Mouse (Mus musculus) Patski (cell line): ENCODE data around the gene Csad. TPM values are rescaled to one million over a fixed set of nuclear protein-coding genes. Genes with fewer than 3 reads are reported as not detected.

Experiments
- ATAC-seq: fragments of 100-300 bp; one replicate; pipeline ENCODE4 v1.8.0; 2021
- CTCF ChIA-PET: fragments of 350-600 bp; sonication (Branson Sonifier 250); formaldehyde crosslinking; loops from one replicate; lab custom pipeline; 2022; ENCODE audit warnings: inconsistent platforms; lab: Charles Lee
- POLR2A ChIA-PET: fragments of 350-600 bp; sonication (Branson Sonifier 250); formaldehyde crosslinking; loops from one replicate; lab custom pipeline; 2022; ENCODE audit warnings: antibody characterized with exemption, inconsistent platforms; lab: Charles Lee
- DNase-seq: peaks from one replicate; pipeline ENCODE4 v3.0.0-alpha.2; 2011; ENCODE audit warnings: low read depth, low spot score
- H3K27me3 ChIP-seq: fragments of 371-371 bp; one replicate; pipeline ENCODE4 v1.5.1; 2021
- CTCF ChIP-seq: fragments of 100-300 bp; IDR thresholded peaks from one replicate; pipeline ENCODE4 v1.5.1; 2021
- in situ Hi-C: fragments of 300-500 bp; cut with MboI; formaldehyde crosslinking; loops from 3 replicates; pipeline ENCODE4 v1.11.1; 2018; ENCODE audit warnings: low pct_unique_long_range_greater_than_20kb, mixed read lengths
- polyA plus RNA-seq: library from polyadenylated mRNA; unstranded; gene quantifications from one replicate; pipeline ENCODE4 v1.2.3, GENCODE M21; 2021

Csad gene
- polyA plus RNA-seq, 1 experiment from 2014 or later, result 79.6 TPM

DNA sequence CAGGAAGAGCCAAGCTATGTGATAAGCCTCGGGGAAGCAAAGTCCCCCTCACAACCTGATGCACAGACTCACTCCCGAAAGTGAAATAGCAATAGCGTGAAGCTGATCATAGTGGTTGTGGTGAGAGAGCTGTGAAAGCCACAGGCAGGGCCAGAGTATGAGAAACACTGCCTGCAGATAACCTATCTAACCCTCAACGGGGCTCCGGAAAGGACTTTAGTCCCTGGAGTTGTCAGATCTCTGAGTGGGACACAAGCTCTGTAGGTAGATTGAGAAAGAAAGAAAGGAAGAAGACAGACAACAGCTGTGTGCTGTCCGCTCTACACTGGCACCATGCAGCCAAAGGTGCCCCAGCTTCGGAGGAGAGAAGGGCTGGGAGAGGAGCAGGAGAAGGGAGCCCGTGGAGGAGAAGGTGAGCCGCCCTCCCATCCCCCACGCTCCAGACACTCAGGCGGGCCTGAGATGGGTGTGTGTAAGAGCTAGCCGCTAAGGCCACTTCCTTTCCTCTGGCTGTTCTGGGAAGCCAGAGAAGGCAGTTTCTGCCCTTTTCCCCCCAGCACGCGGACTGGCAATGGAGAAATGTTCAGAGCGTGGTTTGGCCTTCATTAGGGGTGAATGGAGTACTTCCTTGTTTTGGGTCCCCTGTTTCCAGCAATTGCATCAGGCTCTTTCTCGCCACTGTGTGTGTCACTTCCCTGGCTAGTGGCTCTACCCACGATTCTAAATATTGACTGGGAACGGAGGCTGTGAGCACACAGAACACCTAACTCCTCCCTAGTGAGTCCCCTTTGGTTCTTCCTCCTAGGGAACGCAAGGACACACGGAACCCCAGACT is 54.0 kb downstream of the Csad start, which contains the start of gene Soat2:
Gene Soat2 (plus strand): TSS at position 226 of the 835 bp plus-strand sequence.
- ATAC-seq (no peak), DNase-seq (no peak)
- in situ Hi-C loops, result no loop called here
- no peaks in the 10 kb centered on the region for H3K27me3 ChIP-seq
- no peak for TF ChIP-seq CTCF
- ChIA-PET POLR2A (no interaction called here), CTCF (interaction anchor here (0.8 to 3.4 kb wide), 4 partner anchors 15 to 43 kb away, joined by 3 to 15 read pairs (median 4); no protein-coding TSS in a partner anchor)

DNA sequence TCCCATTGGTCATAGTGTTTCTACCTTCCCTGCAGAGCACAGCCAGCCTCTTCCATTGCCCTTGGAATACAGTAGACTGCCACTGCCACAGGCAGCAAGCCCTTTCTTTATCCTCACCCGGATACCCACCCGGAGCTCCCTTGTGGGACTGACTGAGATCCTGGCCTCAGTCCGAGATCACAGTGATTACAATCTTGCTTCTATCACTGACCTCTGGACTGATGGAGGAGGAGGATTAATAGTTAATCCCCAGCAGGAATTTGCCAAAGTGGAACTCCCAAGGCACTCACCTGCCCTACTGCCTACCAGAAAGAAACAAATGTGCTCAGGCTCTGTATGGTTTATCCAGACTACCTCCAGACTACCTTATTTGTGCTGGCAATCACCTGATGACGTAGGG is 55.0 kb downstream of the Csad start:
- H3K27me3 ChIP-seq, result no peaks in the 10 kb centered on the region
- ChIA-PET CTCF (interaction anchor here (0.7 to 3.4 kb wide), 4 partner anchors 16 to 75 kb away, joined by 3 to 15 read pairs (median 4); no protein-coding TSS in a partner anchor), POLR2A (no interaction called here)
- no peak for ATAC-seq
- no peak for TF ChIP-seq CTCF
- in situ Hi-C loops, result no loop called here
- no peak for DNase-seq

DNA sequence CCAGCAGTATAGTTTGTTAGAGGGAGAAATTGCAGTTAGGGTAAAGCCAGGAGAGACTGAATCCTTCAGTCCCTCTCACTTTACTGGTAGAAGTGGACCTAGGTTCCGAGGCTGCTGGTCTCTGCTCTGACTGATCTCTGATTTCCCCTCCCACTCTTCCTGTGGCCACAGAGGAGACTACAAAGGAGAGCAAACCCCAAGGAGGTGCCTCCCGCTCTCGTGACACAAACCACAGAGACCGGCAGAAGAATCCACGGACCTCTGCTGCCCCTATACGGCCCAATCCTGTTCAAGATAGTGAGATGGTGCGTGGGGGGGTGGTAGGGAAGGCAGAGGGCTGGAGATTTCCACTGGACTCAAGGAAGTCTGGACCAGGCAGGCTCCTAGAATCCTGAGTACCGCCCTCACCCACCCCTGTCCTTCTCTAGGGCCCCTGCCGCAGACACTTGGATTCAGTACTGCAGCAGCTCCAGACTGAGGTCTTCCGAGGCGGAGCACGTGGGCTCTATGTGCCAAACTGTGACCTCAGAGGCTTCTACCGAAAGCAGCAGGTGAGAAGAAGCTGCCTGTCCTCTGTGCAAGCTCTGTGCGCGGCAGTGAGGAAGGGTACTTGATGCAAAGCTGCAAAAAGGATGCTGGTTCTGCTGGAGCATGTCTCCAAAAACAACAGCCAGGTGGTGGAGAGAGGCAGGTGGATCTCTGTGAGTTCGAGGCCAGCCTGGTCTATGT is 56.7 kb downstream of the Csad start:
- in situ Hi-C loops, result no loop called here
- ATAC-seq (no peak), DNase-seq (no peak)
- CTCF ChIA-PET, result interaction anchor here (0.7 to 3.4 kb wide), 10 partner anchors 7 to 45 kb away, joined by 3 to 15 read pairs (median 6); no protein-coding TSS in a partner anchor
- TF ChIP-seq CTCF, result no peak
- POLR2A ChIA-PET, result interaction anchor here (1.5 kb wide), 1 partner anchor 22 kb away, joined by 3 read pairs; no protein-coding TSS in a partner anchor
- H3K27me3 ChIP-seq, result no peaks in the 10 kb centered on the region

DNA sequence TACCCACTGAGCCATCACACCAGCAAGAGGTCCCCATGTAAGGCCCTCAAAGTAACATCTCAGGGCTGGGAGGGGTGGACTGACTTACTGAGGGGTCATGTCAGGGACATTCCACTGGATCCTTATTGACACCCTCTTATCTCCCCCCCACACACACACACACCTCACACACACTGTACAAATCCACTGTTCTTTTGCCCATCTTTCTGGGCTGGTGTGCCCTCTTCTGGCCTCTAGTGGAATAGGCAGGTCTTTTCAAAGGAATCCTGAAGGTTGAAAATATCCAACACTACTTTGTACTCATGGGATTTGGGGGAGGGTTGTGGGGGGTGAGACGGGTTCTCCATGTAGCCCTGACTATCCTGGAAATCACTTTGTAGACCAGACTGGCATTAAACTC is 57.6 kb downstream of the Csad start:
- ChIA-PET POLR2A (no interaction called here), CTCF (interaction anchor here (0.7 to 2.2 kb wide), 11 partner anchors 8 to 60 kb away, joined by 3 to 7 read pairs (median 5); no protein-coding TSS in a partner anchor)
- in situ Hi-C loops, result no loop called here
- DNase-seq (no peak), ATAC-seq (no peak)
- peak; percentile 73 for TF ChIP-seq CTCF
- no peaks in the 10 kb centered on the region for H3K27me3 ChIP-seq

DNA sequence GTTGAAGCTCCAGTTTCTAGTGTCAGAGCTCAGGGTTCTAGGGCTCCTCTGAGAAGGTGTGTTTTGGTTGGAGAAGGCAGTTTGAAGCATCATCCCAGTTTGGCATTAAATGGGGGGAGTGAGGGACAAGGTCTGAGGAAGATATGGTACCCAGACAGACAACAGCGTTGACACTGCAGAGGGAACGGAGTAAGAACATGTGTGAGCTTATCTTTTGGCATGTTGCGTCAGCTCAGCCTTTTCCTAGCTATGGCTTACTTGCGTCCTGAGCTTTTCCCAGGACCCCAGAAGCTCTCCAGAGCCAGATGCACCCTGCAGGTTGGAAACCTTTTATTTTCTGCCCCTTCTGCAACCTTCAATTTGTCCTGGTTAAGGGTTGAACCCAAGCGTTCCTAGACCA is 58.4 kb downstream of the Csad start:
- DNase-seq (no peak), ATAC-seq (no peak)
- in situ Hi-C loops, result no loop called here
- no peak for TF ChIP-seq CTCF
- CTCF ChIA-PET, result interaction anchor here (0.6 to 2.2 kb wide), 12 partner anchors 9 to 141 kb away, joined by 3 to 7 read pairs (median 4); partner anchors contain the start of gene Krt8
- H3K27me3 ChIP-seq, result no peaks in the 10 kb centered on the region
- POLR2A ChIA-PET, result interaction anchor here (0.9 to 1.7 kb wide), 2 partner anchors 9 to 31 kb away, joined by 3 to 4 read pairs; no protein-coding TSS in a partner anchor

GRCm38 (mm10) chr15:102145330-102145729 is 59.2 kb downstream of the Csad start:
- in situ Hi-C loops, result no loop called here
- H3K27me3 ChIP-seq, result no peaks in the 10 kb centered on the region
- DNase-seq, result no peak
- CTCF ChIA-PET, result interaction anchor here (0.9 to 2.2 kb wide), 5 partner anchors 10 to 65 kb away, joined by 3 to 7 read pairs (median 4); no protein-coding TSS in a partner anchor
- POLR2A ChIA-PET, result interaction anchor here (0.9 to 1.7 kb wide), 2 partner anchors 9 to 30 kb away, joined by 3 to 4 read pairs; no protein-coding TSS in a partner anchor
- no peak for TF ChIP-seq CTCF
- ATAC-seq, result no peak

GRCm38 (mm10) chr15:102144726-102145125 is 59.8 kb downstream of the Csad start:
- in situ Hi-C loops, result no loop called here
- DNase-seq (no peak), ATAC-seq (no peak)
- H3K27me3 ChIP-seq, result no peaks in the 10 kb centered on the region
- CTCF ChIA-PET, result interaction anchor here (1.3 kb wide), 1 partner anchor 65 kb away, joined by 3 read pairs; no protein-coding TSS in a partner anchor
- POLR2A ChIA-PET, result interaction anchor here (1.7 kb wide), 1 partner anchor 8 kb away, joined by 4 read pairs; no protein-coding TSS in a partner anchor
- no peak for TF ChIP-seq CTCF

DNA sequence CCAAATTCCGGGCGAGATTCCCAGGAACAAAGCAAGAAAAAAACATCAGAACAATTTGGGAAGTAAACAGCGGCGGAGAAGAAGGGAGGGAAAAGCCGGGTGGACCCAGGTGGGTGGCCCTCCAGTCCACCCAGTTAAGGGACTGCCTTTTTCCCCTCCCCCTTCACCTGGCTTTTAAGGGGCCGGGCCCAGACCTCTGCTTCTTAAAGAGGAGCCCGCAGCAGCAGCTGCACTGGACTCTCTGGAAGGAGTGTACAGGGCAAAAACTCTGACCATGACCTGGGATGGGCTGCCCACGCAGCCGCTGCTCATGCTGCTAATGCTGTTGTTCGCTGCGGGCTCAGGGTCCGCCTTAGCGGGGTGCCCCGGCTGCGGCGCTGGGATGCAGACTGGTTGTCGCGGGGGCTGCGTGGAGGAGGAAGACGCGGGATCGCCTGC is 60.2 kb downstream of the Csad start, which contains the start of gene Igfbp6:
Gene Igfbp6 (plus strand): TSS at position 89 of the 438 bp plus-strand sequence.
- ChIA-PET POLR2A (interaction anchor here (1.7 kb wide), 1 partner anchor 8 kb away, joined by 4 read pairs; no protein-coding TSS in a partner anchor), CTCF (interaction anchor here (1.6 kb wide), 1 partner anchor 21 kb away, joined by 3 read pairs; no protein-coding TSS in a partner anchor)
- in situ Hi-C loops, result no loop called here
- no peak for TF ChIP-seq CTCF
- DNase-seq, result no peak
- H3K27me3 ChIP-seq, result no peaks in the 10 kb centered on the region
- no peak for ATAC-seq

DNA sequence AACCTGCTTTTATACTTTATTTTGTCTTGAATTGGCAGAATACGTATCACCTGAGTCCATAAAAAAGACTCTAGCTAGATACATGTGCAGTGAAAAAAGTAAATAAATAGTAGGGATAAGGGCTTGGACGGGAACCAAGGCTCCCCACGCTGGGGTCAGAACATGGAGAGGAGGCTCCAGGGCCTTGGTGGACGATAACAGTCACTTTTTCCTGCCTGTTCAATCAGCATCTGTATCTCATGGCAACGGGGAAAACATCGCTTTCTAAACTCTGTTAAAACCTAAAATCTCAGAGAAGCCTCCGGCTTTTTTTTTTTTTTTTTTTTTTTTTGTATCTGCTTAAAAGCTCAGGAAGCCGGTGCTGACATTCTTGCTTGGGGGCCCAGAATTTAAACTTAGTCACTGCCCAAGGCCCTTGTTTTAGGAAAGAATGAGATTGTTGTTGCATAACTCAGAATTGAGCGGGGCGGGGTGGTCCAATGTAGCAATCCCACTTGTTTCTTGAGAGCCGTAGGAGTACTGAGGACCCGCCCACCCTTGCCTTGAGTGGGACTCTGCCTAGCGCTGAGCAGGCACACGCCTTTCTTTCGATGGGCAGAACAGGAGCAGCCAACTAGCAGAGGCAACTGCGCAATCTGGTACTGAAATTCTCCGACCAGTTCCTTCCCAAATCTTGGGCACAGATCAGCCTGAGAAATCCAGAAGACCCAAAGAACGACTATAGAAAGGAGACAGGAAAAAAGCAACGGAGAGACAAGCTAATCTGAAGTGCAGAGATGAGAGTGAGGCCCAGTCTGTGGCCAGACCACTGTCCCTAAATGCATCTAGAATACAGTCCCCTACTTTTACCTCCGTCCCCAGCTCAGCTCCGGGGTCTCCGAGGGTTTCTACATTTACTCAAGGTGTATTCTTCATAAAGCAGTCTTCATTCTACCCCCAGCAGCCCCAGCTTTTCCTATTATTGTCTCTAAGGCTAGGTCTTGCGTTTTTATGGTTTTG is 61.3 kb downstream of the Csad start:
- ChIA-PET POLR2A (no interaction called here), CTCF (interaction anchor here (0.7 to 1.6 kb wide), 2 partner anchors 22 to 35 kb away, joined by 3 read pairs; no protein-coding TSS in a partner anchor)
- no peak for TF ChIP-seq CTCF
- ATAC-seq (no peak), DNase-seq (no peak)
- no peaks in the 10 kb centered on the region for H3K27me3 ChIP-seq
- in situ Hi-C loops, result no loop called here
